Mouse (Mus musculus) heart, adult 9 months (tissue): Measurements from ENCODE around the gene Gm49368.

Source experiments
- DNase-seq, 2 experiments: peaks; one replicate each; pipeline ENCODE4 v3.0.0; 2022; ENCODE audit warnings: low spot score in 2 of 2

The Gm49368 gene

DNA sequence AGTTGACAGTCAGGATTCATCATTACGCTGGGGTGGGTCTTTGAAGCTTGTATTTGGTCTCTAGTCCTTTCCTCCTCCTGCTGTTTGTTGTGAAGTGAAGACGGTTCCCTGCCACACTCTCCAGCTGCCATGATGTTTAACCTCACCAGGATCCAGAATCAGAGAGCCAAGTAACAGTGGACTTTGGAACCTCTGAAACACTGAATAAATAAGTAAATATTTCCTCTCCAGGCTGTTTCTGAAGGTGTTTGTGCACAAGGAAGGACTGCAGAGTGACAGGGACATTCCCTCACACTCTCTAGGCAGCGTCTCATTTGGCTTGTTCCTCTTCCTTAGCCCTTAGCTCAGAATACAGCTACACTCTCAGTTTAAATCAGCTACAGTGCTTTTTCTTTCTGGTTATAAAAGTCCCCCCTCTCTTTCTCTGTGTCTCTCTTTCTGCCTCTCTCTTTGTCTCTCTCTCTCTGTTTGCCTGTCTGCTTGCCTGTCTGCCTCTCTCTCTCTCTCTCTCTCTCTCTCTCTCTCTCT, 5.5 kb upstream of the Gm49368 start:
- no peak for DNase-seq

DNA sequence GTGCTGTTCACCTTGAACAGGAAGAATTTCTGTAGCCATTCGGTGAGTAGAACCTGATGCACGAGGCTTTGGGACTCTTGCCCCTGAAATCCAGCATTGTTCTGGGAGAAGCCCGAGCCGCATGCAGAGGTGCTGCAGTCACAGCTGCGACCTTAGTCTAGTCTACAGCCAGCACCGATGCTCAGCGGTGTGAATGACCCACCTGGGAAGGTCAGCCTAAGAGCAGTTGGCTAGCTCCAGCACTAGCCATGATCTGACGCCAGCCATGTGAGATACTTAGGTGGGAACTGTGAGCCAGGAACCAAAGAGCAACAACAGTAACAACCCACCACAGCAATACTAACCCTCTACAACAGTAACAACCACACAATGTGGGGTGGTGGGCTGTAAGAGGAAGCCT, 4.6 kb upstream of the Gm49368 start:
- DNase-seq = no peak

- peak in 1 of 2 experiments; percentile 13 for DNase-seq
Observed at GRCm38 (mm10) chr7:128058576-128058975, 3.9 kb upstream of the Gm49368 start.

- no peak for DNase-seq
Observed at GRCm38 (mm10) chr7:128059091-128059490, 3.4 kb upstream of the Gm49368 start.

- DNase-seq = no peak
Observed at GRCm38 (mm10) chr7:128063211-128063781, 813 bp downstream of the Gm49368 start.

GRCm38 (mm10) chr7:128065547-128065946, 3.1 kb downstream of the Gm49368 start:
- peak in 1 of 2 experiments; percentile 28 for DNase-seq

DNA sequence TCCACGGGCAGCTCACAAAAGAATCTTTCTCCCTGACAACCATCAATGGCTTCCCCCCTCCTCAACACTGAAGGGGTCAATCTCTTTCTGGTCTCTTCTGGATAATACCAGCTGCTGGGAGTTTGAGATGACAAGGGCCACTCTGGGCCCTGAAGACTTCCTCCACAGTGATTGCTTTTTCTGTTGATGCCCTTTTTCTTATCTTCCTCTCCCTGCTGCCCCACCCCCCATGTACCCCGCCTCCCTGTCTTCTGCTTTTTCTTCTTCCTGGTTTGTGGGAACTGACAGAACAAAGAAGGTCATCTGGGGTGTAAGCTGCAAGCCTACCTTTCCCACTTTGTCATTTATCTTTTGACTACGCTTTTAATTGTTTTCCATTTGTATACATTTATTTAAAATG, 5.4 kb downstream of the Gm49368 start:
- DNase-seq = no peak

GRCm38 (mm10) chr7:128069844-128070243, 7.4 kb downstream of the Gm49368 start:
- DNase-seq = no peak

- DNase-seq = no peak
Observed at GRCm38 (mm10) chr7:128071816-128072215, 9.3 kb downstream of the Gm49368 start.

DNA sequence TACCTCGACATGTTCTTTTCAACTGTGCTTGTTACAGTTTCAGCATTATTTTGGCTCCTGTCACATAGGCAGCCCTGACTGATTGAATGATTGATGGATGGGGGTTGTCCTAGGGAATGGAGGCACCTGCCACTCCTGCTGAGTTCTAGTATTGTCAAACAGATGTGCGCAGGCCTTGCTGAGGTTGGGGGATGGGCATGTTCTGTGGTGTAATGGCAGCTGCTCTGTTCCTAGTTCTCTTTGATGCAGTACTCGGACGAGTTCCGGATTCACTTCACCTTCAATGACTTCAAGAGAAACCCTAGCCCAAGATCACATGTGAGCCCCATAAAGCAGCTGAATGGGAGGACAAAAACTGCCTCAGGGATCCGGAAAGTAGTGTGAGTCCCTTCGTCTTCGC, 17.5 kb downstream of the Gm49368 start:
- DNase-seq = no peak

DNA sequence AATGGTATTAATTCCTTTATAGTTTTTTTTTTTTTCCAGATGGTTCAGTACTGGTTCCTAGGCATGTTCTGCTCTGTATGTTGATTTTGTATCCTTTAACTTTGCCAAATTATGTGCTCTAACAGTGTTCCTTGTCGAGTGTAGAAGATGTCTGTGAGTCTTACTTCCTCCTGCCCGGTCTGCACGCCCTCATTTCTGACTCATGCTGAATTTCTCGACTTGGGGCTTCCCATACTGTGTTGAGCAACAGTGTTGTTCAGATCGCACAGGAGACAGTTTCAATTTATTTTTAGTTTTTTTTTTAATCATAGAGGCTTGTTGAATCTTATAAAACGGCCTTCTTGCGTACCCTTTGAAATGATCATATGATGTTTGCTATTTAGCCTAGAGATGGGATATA, 26.7 kb downstream of the Gm49368 start:
- DNase-seq = no peak

- DNase-seq = no peak
Observed at GRCm38 (mm10) chr7:128098135-128098534, 35.7 kb downstream of the Gm49368 start.

GRCm38 (mm10) chr7:128100742-128101357, 38.4 kb downstream of the Gm49368 start:
- DNase-seq = no peak

DNA sequence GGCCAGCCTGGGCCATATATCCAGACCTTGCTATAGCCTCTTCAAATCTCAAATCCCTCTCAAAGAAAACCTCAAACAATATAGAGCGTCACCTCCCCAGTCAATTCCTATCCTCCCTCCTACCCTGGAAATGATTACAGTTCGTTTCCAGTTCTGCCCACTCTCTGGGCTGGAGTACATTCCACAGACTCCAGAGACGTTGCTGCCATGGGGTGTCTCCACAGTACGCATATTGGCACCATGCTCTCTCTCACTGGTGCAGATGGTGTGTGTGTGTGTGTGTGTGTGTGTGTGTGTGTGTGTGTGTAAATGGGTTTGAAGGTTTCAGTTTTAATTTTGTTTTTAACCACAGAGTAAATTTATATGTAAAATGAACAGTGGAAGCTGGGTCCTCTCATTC, 42.8 kb downstream of the Gm49368 start:
- no peak for DNase-seq

DNA sequence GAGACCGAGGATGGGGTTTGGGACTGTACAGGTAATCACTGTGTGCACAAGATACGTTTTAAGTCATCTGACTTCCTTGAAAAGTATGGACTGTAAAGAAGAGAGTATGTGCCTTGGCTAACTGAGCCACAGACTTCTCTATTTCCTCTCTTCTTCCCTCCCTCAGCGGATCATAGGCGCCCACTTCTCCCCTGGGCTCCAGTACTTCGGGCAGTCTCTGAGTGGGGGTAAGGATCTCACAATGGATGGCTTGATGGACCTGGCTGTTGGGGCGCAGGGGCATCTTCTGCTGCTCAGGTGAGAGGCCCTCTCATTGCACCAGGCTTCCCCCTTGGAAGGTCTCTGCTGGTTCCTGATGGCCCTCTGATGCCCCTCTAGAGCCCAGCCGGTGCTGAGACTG, 45.0 kb downstream of the Gm49368 start:
- DNase-seq = no peak

- DNase-seq = no peak
Observed at GRCm38 (mm10) chr7:128110314-128110713, 47.8 kb downstream of the Gm49368 start.

- DNase-seq = no peak
Observed at GRCm38 (mm10) chr7:128112131-128112530, 49.6 kb downstream of the Gm49368 start.

- no peak for DNase-seq
Observed at GRCm38 (mm10) chr7:128114371-128115105, 52.1 kb downstream of the Gm49368 start.

GRCm38 (mm10) chr7:128115211-128115958, 52.9 kb downstream of the Gm49368 start:
- no peak for DNase-seq

DNA sequence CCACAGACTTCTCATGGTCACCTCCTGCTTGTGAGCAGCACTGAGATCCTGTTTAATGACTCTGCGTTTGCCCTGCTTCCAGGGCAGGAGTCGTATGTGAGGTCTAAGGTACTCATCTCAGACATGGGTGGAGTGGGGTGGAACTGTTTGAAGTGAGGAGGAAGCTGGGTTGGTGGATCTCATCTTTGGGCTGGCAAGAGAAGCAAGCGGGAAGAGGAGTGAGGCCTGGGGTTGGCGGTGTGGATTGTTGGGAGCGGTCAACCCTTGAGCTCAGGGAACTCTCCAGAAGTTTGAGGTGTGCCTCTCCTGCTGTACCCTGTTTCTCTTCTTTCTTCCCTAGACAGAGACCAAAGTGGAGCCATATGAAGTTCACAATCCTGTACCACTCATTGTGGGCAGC, 53.9 kb downstream of the Gm49368 start:
- no peak for DNase-seq

DNA sequence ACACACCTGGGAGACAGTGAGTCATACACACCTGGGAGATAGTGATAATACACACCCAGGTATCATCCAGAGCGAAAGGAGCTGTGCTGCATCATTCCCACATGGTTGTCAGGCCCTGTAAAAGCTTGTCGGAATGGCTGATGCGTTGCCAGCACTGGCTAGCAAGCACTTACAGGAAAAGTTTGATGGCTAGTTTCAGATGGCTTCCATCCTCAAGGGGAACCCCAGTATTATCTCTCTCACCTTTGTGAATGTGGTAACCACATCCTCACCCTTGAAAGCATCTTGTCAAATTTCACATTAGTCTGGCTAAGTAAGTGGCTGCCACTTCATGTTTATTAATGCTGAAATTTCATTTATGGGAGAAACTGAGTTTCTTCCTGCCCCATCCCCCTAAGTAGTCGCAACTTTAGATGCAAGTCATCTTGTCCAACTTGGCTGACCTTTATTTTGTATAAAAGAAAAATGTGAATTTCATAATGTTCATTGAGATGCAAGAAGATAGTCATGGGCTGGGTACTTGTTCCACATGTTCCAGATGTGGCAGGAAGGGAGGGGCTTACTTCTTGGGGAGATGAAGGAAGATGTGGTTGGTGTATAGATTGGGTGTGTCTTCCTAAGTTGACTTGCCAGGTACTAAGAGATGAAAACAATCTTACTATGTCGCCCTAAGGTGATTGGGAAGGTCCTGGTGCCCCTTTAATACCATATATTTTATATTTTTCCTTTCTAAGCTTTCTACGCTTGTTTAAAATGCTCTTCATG, 57.4 kb downstream of the Gm49368 start:
- DNase-seq = no peak
